Mouse (Mus musculus) cerebellum, adult 8-10 months (tissue): ENCODE data around the gene Tmcc2.
"Not testable (repeated sequence)": the region's sequence is repeated elsewhere in the genome, so short reads cannot be mapped to it uniquely, and the experiment has no call there.

Experiments used
- DNase-seq: peaks from one replicate; pipeline ENCODE4 v3.0.0; 2022

Gene Tmcc2

DNA sequence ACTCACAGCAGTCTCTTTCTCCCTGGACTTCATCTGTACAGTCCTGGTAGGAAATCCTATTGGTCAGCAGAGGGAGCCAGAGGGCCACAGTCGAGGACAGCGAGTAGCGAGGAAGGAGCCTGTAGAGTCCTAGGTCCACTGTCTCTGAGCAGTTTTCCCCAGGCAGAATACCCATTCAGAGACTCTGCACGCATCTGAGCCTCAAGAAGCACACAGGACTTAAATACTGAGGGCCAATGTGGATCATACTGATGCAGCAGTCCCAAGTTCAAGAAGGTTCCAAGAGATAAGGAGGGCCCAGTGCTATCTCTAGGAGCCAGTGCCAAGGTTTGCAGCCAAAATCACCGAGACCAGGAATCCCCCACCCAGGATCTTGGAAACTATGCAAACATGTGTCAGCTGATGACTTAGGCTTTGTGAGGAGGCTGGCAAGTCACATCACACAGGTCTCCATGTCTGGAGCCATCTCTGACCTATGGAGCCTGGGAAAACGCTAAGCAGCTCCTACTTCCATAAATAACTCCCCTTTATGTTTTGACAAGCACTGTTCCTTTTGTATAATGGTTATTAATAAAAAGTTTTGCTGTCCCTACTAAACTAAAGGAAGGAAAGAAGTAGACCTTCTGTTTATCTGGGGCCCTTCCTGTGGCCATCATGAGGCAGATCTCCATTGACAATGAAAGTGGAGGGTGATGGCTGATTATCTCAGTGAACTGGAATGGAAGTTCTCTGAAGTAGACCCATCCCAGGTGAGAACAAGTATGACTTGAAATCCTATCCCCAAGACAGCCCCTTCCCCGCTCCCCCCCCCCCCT is 23.2 kb downstream of the Tmcc2 start:
- DNase-seq = peak; percentile 89

DNA sequence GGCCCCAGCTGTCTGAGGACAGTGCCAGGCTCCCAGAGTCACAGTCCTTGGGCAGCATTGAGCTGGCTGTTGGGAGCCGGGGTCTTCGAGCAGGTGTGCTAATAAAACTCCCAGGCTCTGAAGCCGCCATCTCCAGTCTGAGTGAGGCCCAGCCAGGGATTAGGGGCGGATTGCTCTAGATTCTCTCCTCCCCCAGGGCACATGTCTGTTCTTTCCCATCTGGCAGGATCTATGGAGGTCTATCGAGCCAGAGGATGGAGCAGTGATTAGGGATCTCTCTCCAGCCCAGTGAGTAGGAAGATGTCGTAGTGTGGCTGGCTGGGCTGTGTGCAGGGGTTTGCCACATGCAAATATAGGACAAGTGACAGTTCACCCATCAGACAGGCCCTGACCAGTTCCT is 24.1 kb downstream of the Tmcc2 start:
- DNase-seq = no peak

GRCm38 (mm10) chr1:132366235-132366634 is 24.8 kb downstream of the Tmcc2 start:
- DNase-seq = no peak

- no peak for DNase-seq
These were observed 25.4 kb downstream of the Tmcc2 start for GRCm38 (mm10) chr1:132365645-132366044.

GRCm38 (mm10) chr1:132364896-132365557 is 26.1 kb downstream of the Tmcc2 start:
- DNase-seq = peak; percentile 68

DNA sequence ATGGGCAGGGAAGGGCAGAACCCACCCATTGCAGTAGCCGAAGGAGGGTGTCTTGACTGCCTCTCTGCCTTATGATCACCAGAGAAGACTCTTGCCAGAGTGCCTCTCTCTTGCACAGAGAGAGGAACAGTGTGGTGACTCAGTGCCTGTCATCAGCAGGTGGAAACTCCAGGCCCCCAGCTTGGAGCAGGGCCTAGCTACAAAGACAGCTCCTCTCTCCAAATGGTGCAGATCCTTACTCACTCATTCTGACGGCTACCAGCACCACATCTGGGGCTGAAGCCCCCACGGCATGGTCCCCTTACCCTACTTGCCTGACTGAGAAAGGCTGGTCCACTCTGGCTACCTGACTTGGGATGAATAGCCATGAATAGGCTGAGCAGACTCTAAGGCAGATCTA is 26.7 kb downstream of the Tmcc2 start:
- no peak for DNase-seq

DNA sequence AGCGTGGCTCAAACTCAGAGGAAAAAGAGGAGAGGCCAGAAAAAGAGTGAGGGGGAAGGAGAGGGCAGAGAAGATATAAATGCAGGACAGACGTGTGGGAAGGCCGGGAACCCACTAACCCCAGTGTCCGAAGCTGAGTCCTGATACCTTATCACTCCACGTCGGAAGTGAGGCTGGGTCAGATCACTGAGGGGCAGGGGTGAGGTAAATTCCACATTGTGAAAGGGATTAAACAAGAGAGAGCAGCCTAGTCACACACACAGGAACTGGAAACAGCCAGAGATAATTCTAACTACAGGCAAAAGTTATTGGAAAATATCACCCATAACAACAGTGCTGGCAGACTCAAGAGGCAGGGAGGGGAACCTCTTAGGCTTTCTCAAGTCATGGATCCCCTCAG is 29.1 kb downstream of the Tmcc2 start:
- DNase-seq = no peak

DNA sequence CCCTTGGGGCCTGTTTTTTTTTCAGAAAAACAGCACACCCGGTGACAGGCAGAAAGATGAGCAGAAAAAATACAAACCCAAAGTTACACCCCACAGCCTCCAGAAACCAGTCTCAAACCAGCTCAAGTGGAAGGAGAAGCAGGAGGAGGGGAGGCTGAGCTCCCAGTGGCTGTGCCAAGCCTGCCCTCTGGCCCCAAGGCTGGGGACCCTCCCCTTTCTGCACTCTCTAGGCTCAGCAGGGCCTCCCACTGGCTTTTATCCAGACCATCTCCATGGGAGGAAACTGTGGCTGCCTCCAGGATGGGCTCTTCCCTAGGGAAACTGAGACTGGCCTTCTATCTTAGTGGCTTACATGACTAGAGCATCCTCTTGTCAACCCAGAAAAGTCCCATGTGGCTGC is 34.2 kb downstream of the Tmcc2 start:
- DNase-seq = no peak

GRCm38 (mm10) chr1:132355841-132356242 is 35.2 kb downstream of the Tmcc2 start:
- DNase-seq = peak; percentile 89

DNA sequence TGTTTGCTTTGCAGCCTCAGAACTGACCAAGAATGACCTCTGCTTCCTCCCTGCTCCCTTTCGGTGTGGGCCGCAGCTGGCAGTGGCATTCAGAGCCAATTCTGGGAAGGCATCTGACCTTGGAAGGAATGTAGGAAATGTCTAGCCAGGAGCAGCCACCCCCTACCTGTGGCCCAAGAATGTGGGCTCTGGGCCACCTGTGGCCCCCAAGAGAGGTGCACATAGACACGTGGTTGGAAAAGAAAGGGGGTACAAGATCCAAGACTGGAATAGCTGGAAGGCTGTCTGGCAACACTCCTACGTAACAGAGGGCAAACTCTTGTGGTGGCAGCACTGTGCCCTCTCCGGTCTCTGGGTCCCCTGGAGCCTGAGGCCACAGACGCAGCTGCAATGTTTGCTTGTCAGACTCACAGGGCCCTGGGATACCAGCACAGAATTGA is 35.9 kb downstream of the Tmcc2 start:
- DNase-seq = no peak

GRCm38 (mm10) chr1:132354234-132354633 is 36.8 kb downstream of the Tmcc2 start:
- DNase-seq = no peak

- no peak for DNase-seq
These were observed 37.7 kb downstream of the Tmcc2 start for GRCm38 (mm10) chr1:132353389-132353788.

DNA sequence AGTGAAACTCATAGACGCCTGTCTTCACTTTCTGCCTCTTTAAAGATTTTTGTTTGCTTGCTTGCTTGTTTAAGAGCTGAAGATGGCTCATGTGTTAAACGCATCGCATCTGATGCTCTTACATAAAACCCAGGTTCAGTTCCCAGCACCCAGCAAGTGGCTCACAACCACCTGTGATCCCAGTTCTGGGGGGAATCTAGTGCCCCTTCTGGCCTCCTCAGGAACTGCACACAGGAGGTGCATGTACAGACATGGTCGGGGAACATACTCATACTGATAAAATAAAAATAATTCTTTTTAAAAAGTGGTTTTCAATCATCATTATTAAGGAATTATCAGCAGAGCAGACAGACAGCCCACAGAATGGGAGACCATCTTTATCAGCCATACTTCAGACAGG is 40.0 kb downstream of the Tmcc2 start:
- DNase-seq = no peak

- not testable (repeated sequence) for DNase-seq
These were observed 41.5 kb downstream of the Tmcc2 start for GRCm38 (mm10) chr1:132349601-132350000.

DNA sequence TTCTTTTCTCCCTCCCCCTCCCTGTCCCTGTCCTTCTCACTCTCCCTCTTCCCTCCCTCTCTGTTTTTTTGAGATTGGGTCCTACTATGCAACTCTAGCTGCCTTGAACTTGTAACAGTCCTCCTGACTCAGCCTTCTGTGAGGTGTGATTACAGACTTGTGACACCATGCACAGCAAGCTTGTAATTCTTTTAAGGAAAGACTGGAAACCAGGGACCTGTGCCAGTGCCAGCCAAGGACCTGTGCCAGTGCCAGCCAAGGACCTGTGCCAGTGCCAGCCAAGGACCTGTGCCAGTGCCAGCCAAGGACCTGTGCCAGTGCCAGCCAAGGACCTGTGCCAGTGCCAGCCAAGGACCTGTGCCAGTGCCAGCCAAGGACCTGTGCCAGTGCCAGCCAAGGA is 42.0 kb downstream of the Tmcc2 start:
- not testable (repeated sequence) for DNase-seq

DNA sequence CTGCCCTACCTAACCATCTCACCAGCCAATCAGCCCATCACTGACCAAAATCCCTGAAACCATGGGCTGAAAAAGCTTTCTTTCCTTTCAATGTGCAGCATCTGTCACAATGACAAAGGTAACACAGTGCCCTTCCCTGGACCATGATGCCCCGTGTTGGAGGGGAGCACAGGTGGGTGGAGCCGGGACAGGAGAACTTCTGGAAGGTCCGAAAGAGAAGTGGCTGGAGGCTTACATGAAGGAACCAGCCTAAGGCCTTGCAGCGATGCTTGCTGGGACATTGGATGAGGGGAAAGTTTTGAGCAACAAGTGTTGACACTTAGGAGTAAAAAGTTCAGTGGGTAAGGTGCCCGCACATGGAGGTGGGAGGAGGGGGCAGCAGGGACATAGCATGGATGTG is 42.7 kb downstream of the Tmcc2 start:
- DNase-seq = no peak

GRCm38 (mm10) chr1:132346951-132347350 is 44.1 kb downstream of the Tmcc2 start:
- no peak for DNase-seq

DNA sequence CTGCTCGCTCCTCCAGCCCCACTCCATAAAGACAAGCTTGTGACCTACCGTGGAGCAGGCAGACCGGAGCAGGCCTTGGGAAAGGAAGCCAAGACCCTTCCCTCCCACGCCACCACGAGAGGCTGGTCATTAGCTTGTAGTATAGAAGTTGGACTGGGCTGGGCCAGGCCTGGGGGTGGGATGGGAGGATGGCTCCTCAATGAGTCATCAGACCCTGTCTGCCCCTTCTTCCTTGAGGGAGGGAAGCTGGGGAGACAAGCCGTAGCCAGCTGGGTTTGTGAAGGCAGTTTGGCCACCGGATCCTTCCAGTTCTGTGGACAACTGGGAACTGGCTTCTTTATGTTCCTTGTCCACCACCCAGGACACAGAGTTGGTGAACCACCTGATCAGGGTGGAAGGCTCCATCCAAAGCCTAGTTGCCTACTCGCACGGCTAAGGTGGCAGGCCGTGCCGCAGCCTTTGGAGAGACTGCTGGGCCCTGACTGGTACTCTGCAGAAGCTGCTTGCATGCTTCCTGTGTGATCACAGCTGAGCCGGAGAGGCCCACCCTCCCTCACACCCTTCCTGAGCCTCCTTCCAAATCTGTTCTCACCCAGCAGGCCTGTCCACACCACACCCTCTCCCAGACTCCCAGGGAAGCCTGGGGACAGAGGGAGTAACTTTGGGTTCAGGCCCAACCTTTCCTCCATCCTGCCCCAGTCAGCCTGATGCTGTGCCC is 44.8 kb downstream of the Tmcc2 start:
- DNase-seq = no peak

DNA sequence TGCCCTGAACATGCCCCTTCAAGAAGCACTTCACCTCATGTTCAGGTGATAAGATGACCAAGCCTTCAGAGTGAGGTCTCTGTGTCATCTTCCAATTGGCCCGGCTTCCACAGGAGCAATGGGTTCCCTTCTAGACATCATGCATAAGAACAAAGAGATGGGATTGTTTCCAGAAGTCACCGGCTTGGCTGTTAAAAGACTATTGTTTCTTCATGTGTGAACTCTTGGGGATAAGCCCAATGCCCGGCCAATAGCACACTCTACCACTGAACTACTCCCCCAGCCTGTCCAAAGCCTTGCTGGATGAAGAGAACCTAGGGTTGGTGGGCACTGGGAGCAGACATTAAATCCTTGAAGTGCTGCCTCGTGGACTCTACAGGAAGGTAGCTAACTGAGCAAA is 45.6 kb downstream of the Tmcc2 start:
- DNase-seq = no peak

DNA sequence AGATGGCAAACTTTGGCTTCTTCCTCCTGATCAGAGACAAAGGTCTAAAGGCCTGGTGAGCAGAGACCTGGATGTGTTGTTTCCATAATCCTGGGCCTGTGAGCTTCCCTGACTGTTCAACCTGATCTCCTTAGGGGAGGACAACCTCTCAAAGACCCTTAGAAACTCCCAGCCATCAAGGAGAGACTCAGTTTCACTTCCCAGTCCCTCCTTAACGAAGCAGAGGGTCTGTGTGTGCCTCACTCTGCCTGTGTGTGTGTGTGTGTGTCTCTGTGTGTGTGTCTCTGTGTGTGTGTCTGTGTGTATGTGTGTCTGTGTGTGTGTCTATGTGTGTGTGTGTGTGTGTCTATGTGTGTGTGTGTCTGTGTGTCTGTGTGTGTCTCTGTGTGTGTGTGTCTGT is 47.4 kb downstream of the Tmcc2 start:
- DNase-seq = no peak

DNA sequence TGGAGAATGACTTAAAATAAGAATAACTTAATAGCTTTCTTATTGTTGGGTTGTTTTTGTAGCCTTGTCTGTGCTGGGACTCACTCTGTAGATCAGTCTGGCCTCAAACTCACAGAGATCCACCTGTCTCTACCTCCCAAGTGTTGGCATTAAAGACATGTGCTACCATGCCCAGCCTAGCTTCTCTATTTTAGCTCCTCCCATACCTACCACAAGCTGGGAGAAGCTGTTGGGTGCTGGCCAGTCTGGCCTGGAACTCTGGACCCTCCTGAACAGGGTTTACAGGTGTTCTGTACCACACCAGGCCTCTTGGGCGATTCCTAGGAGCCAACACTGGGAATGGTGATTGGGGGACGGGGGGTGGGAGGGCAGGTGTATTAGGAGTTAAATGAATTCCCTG is 47.9 kb downstream of the Tmcc2 start:
- no peak for DNase-seq

DNA sequence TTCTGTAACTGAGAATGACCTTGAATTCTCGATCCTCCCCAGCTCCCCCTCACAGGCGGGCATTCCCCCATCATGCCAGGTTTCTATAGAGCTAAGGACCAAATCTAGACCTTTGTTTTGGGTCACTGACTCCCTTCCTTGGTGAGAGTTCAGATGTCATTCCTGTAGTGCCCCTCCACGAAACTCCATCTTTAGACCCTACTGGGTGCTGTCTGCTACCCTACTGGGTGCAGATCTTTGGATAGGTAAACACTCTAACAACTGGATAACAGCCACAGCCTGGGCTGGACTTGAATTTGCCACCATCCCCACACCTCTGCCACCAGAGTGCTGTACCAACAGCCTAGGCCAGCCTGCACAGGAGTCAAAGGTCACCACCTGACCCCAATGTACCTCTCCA is 48.6 kb downstream of the Tmcc2 start:
- no peak for DNase-seq

- no peak for DNase-seq
These were observed 49.2 kb downstream of the Tmcc2 start for GRCm38 (mm10) chr1:132341731-132342501.
